Mouse (Mus musculus) midbrain, embryonic 14.5 days (tissue): Measurements from ENCODE around the gene Ncbp3. TPM values are rescaled to one million over a fixed set of nuclear protein-coding genes. Genes with fewer than 3 reads are reported as not detected.
"Not testable (repeated sequence)": the region's sequence is repeated elsewhere in the genome, so short reads cannot be mapped to it uniquely, and the experiment has no call there.

ENCODE experiments used
- ATAC-seq: fragments of 200-750 bp; cut with Nextera tagmentation; 2 replicates; pipeline ENCODE4 v1.8.0; 2017; ENCODE audit warnings: moderate number of reproducible peaks, moderate library complexity; ENCODE audit not compliant: low FRiP score, low TSS enrichment
- DNase-seq: peaks from one replicate; pipeline ENCODE4 v3.0.0-alpha.2; 2015
- H3K27ac ChIP-seq: fragments of 300-500 bp; sonication (generic); replicated peaks from 2 replicates; pipeline ENCODE4 v1.5.1; 2014; ENCODE audit warnings: mild to moderate bottlenecking, low read depth, low read length, moderate library complexity
- H3K27me3 ChIP-seq: fragments of 300-500 bp; sonication (generic); 2 replicates; pipeline ENCODE4 v1.6.1; 2014; ENCODE audit warnings: low read length, control low read depth, mixed read lengths; ENCODE audit not compliant: control insufficient read depth, insufficient read depth
- H3K36me3 ChIP-seq: fragments of 300-500 bp; sonication (generic); 2 replicates; pipeline ENCODE4 v1.6.1; 2014; ENCODE audit warnings: low read length, control low read depth; ENCODE audit not compliant: control insufficient read depth, insufficient read depth
- H3K4me1 ChIP-seq: fragments of 300-500 bp; sonication (generic); 2 replicates; pipeline ENCODE4 v1.6.1; 2014; ENCODE audit warnings: mild to moderate bottlenecking, antibody characterized with exemption, low read length, control low read depth; ENCODE audit not compliant: control insufficient read depth, insufficient read depth
- H3K4me2 ChIP-seq: fragments of 300-500 bp; sonication (generic); 2 replicates; pipeline ENCODE4 v1.6.1; 2014; ENCODE audit warnings: mild to moderate bottlenecking, low read length, moderate library complexity
- H3K4me3 ChIP-seq: fragments of 300-500 bp; sonication (generic); replicated peaks from 2 replicates; pipeline ENCODE4 v1.5.1; 2014; ENCODE audit warnings: low read depth, low read length
- H3K9ac ChIP-seq: fragments of 300-500 bp; sonication (generic); replicated peaks from 2 replicates; pipeline ENCODE4 v1.6.1; 2014; ENCODE audit warnings: mild to moderate bottlenecking, low read length, moderate library complexity
- H3K9me3 ChIP-seq: fragments of 300-500 bp; sonication (generic); 2 replicates; pipeline ENCODE4 v1.6.1; 2016; ENCODE audit warnings: low read length, control low read depth, mixed read lengths; ENCODE audit not compliant: control insufficient read depth
- WGBS: fragments of 180-500 bp; shearing (Covaris S2); extraction: QIAGEN DNeasy Blood & Tissue Kit; methylation state at CpG from one replicate; pipeline ENCODE4 v1.1.7; 2014; 5-methylcytosine and 5-hydroxymethylcytosine counted together
- polyA plus RNA-seq: library from polyadenylated mRNA; unstranded; fragments of >200 nt; fragmentation: Nextera tagmentation; extraction: Ambion mirVana; gene quantifications from 2 replicates; pipeline ENCODE4 v1.2.1, GENCODE M21; 2014

Gene Ncbp3
- polyA plus RNA-seq, 1 experiment from 2014 or later: 10.2 TPM

DNA sequence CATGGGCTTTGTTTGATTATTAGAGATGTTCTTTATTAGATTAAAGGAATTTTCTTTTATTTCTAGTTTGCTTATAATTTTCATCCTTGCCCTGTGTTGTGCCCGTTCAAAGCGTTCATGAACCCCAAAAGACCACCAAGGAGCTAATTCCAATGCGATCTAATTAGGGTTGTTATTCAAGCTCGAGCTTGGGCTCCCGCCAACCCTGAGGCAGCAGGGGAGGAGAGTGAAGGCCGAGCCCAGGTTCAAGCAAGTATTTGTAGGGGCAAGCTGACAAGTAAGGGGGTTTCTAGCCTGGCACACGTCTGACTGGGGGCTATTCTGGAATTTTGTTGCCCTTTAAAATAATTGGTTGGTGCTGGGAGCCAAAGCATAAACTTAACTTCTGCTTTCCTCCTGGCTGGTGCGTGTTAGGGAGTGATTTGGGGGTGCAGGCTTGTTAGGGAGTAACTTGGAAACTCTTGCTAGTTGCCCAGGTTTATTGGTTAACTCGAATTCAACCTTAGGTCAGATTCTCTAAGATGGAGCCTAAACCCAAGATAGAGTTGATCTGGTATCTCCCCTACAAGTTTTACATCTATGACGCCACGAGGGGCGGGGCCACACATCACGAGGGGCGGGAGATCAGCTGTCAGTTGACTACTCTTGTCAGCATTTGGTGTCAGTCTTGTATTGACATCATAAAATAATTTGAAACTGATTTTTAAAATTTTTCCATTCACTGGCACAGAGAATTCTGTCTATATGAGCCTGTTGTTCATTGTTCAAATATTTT, 52.6 kb downstream of the Ncbp3 start:
- ATAC-seq (no peak), DNase-seq (peak; percentile 14)
- 68% methylated on average over 14 of the region's 14 CpGs for WGBS
- no peaks in the 10 kb centered on the region for H3K4me1 ChIP-seq
- H3K9ac ChIP-seq: no peak overlapping the region
- H3K4me2 ChIP-seq: no peak overlapping the region
- H3K9me3 ChIP-seq: no peaks in the 10 kb centered on the region
- H3K4me3 ChIP-seq: no peak overlapping the region
- H3K27ac ChIP-seq: no peak overlapping the region
- no peaks in the 10 kb centered on the region for H3K27me3 ChIP-seq
- no peaks in the 10 kb centered on the region for H3K36me3 ChIP-seq

- H3K27me3 ChIP-seq: no peaks in the 10 kb centered on the region
- DNase-seq (no peak), ATAC-seq (no peak)
- no peaks in the 10 kb centered on the region for H3K36me3 ChIP-seq
- H3K27ac ChIP-seq: no peak overlapping the region
- no peaks in the 10 kb centered on the region for H3K4me1 ChIP-seq
- no peaks in the 10 kb centered on the region for H3K9me3 ChIP-seq
- no peak overlapping the region for H3K4me2 ChIP-seq
- no peak overlapping the region for H3K9ac ChIP-seq
- H3K4me3 ChIP-seq: no peak overlapping the region
- WGBS: 87% methylated on average over 4 of the region's 4 CpGs
Observed at GRCm38 (mm10) chr11:73101308-73101707, 53.7 kb downstream of the Ncbp3 start.

DNA sequence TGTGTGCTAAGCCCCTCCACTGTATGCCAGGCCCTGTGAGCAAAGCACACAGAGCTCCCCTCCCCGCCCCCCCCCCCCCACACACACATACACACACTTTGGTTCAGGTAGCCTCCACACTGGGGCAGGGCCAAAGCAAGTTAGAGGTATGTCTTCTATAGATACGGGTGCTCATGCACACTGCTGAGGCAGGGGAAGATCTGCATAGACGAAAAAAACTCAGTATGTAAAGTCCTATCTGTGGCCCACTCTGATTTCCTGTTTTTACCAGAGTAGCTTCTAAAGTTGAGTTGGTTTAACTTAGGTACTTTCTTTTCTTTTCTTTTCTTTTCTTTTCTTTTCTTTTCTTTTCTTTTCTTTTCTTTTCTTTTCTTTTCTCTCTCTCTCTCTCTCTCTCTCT, 57.7 kb downstream of the Ncbp3 start:
- no peaks in the 10 kb centered on the region for H3K4me1 ChIP-seq
- no peak overlapping the region for H3K27ac ChIP-seq
- no peak overlapping the region for H3K4me2 ChIP-seq
- no peak for ATAC-seq
- 67% methylated on average over 3 of the region's 3 CpGs for WGBS
- H3K27me3 ChIP-seq: no peaks in the 10 kb centered on the region
- no peak overlapping the region for H3K9ac ChIP-seq
- DNase-seq: no peak
- no peak overlapping the region for H3K4me3 ChIP-seq
- no peaks in the 10 kb centered on the region for H3K9me3 ChIP-seq
- no peaks in the 10 kb centered on the region for H3K36me3 ChIP-seq

DNA sequence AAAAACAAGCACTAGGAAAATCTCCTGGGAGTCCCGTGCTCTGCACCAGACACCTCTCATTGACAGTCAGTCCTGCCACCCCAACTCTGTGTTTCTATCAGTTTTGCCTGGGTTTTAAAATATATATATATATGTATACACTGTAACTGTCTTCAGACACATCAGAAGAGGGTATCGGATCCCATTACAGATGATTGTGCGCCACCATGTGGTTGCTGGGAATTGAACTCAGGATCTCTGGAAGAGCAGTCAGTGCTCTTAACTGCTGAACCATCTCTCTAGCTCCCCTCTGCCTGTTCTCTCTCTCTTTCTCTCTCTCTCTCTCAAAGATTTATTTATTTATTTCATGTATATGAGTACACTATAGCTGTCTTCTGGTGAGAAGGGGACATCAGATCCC, 59.8 kb downstream of the Ncbp3 start:
- not testable (repeated sequence) for H3K9me3 ChIP-seq, H3K36me3 ChIP-seq, DNase-seq, ATAC-seq, H3K27me3 ChIP-seq, H3K4me3 ChIP-seq, H3K4me1 ChIP-seq, H3K9ac ChIP-seq, H3K4me2 ChIP-seq, H3K27ac ChIP-seq
- WGBS: 56% methylated on average over 3 of the region's 3 CpGs

GRCm38 (mm10) chr11:73108195-73108897, 60.8 kb downstream of the Ncbp3 start:
- Histone ChIP-seq H3K4me3 (no peak overlapping the region), H3K27ac (no peak overlapping the region), H3K4me1 (no peaks in the 10 kb centered on the region), H3K9me3 (no peaks in the 10 kb centered on the region), H3K9ac (no peak overlapping the region), H3K4me2 (no peak overlapping the region), H3K36me3 (no peaks in the 10 kb centered on the region), H3K27me3 (no peaks in the 10 kb centered on the region)
- DNase-seq (no peak), ATAC-seq (no peak)
- 83% methylated on average over 5 of the region's 5 CpGs for WGBS

DNA sequence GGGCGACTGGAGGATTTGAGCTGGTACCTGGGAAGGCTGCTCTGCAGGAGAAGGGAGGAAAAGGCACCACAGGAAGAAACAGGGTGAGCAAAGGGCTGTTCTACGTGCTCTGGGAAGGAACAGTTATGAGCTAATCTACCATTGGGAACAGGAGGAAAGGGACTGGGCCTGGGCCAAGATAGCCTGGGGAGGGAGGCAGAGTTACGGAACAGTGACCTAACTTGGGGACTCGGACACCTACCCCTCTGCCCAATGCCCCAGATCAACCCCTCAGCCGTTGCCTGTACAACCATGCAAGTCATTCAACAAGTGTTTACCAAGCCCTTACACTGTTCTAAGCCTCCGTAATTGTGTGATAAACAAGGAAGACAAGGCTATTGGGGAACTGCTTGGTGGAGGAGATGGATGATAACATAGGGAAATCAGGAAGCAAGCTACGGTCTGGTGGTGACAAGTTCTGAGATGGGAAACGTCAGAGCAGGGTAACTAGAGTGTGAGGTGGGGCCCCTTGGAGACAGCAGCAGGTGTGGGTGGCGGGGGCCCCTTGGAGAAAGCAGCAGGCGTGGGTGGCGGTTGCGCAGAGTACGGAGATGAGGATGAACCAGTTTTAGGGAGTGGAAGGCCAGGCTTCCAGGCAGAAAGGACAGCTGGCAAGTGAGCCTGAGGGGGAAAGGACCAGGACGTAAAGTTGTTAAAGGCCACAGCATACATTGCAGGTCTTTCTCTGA, 61.5 kb downstream of the Ncbp3 start:
- H3K4me2 ChIP-seq: no peak overlapping the region
- no peaks in the 10 kb centered on the region for H3K36me3 ChIP-seq
- H3K27ac ChIP-seq: no peak overlapping the region
- no peak overlapping the region for H3K4me3 ChIP-seq
- 83% methylated on average over 14 of the region's 14 CpGs for WGBS
- H3K9ac ChIP-seq: no peak overlapping the region
- no peaks in the 10 kb centered on the region for H3K27me3 ChIP-seq
- DNase-seq (no peak), ATAC-seq (no peak)
- H3K4me1 ChIP-seq: no peaks in the 10 kb centered on the region
- H3K9me3 ChIP-seq: no peaks in the 10 kb centered on the region

DNA sequence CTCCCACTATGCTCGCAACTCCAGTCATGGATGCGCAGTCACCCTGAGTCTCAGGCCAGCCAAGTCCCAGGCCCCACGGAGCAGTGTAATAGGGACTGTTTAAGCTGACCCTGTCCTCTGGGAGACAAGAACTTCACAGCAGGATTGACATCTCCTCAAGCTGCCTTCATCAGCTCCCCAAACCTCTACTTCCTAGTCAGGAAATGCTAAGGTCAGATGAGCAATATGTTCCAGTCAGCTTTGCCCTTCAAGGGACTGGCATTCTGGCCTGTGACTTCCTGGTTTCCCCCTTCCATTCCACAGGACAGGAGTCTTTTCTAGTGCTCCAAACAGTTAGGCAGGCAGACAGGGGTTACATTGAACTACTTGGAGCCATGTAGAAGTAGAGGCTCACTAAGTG, 62.4 kb downstream of the Ncbp3 start:
- Histone ChIP-seq H3K4me3 (no peak overlapping the region), H3K4me1 (no peaks in the 10 kb centered on the region), H3K36me3 (no peaks in the 10 kb centered on the region), H3K4me2 (no peak overlapping the region), H3K27ac (no peak overlapping the region), H3K9me3 (no peaks in the 10 kb centered on the region), H3K27me3 (no peaks in the 10 kb centered on the region), H3K9ac (no peak overlapping the region)
- 82% methylated on average over 3 of the region's 3 CpGs for WGBS
- ATAC-seq: no peak
- no peak for DNase-seq

DNA sequence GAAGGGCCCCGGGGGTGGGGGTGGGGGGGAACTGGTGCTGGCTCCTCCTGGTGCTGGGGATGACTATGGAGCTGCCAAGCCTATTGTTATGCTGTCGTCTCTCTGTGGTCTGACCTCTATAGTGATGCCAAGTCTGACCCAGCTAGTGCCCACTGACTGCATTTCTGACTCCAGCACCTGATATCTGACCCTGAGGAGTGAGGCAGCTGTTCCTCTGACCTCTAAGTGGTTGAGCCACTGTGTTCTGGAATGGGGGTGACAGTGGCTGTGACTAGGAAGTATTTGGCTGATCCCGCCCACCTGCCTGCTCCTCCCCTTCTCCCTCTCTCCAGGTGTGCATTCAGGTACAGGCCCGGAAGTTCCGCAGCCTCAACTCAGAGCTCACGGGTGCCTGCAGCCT, 63.8 kb downstream of the Ncbp3 start:
- WGBS: 71% methylated on average over 6 of the region's 6 CpGs
- Histone ChIP-seq H3K9ac (no peak overlapping the region), H3K4me1 (no peaks in the 10 kb centered on the region), H3K27ac (no peak overlapping the region), H3K27me3 (no peaks in the 10 kb centered on the region), H3K36me3 (no peaks in the 10 kb centered on the region), H3K9me3 (no peaks in the 10 kb centered on the region), H3K4me2 (no peak overlapping the region), H3K4me3 (no peak overlapping the region)
- DNase-seq (no peak), ATAC-seq (no peak)
